Mouse (Mus musculus) liver, embryonic 12.5 days (tissue): Measurements from ENCODE around the gene Tiam1. TPM values are rescaled to one million over a fixed set of nuclear protein-coding genes. Genes with fewer than 3 reads are reported as not detected.

Experiments
- ATAC-seq: fragments of 200-750 bp; cut with Nextera tagmentation; 2 replicates; pipeline ENCODE4 v1.8.0; 2017; ENCODE audit warnings: moderate number of reproducible peaks, mild to moderate bottlenecking, moderate library complexity
- H3K27ac ChIP-seq: fragments of 300-500 bp; sonication (generic); 2 replicates; pipeline ENCODE4 v1.5.1; 2016; ENCODE audit warnings: mild to moderate bottlenecking
- H3K27me3 ChIP-seq: fragments of 300-500 bp; sonication (generic); replicated peaks from 2 replicates; pipeline ENCODE4 v1.6.1; 2016; ENCODE audit warnings: mild to moderate bottlenecking, moderate library complexity
- H3K36me3 ChIP-seq: fragments of 300-500 bp; sonication (generic); 2 replicates; pipeline ENCODE4 v1.6.1; 2016; ENCODE audit warnings: mild to moderate bottlenecking, moderate library complexity
- H3K4me1 ChIP-seq: fragments of 300-500 bp; sonication (generic); 2 replicates; pipeline ENCODE4 v1.6.1; 2016
- H3K4me2 ChIP-seq: fragments of 300-500 bp; sonication (generic); 2 replicates; pipeline ENCODE4 v1.6.1; 2016; ENCODE audit warnings: mild to moderate bottlenecking, moderate library complexity
- H3K4me3 ChIP-seq: fragments of 300-500 bp; sonication (generic); 2 replicates; pipeline ENCODE4 v1.5.1; 2016; ENCODE audit warnings: mild to moderate bottlenecking, moderate library complexity
- H3K9ac ChIP-seq: fragments of 300-500 bp; sonication (generic); 2 replicates; pipeline ENCODE4 v1.6.1; 2016; ENCODE audit warnings: mild to moderate bottlenecking, moderate library complexity
- H3K9me3 ChIP-seq: fragments of 300-500 bp; sonication (generic); replicated peaks from 2 replicates; pipeline ENCODE4 v1.6.1; 2016; ENCODE audit warnings: mild to moderate bottlenecking, moderate library complexity
- WGBS: fragments of 180-500 bp; shearing (Covaris S2); methylation state at CpG from one replicate; pipeline ENCODE4 v1.1.7; 2016; ENCODE audit not compliant: insufficient replicate concordance; 5-methylcytosine and 5-hydroxymethylcytosine counted together
- polyA plus RNA-seq: library from polyadenylated mRNA; unstranded; fragments of >200 nt; fragmentation: Nextera tagmentation; extraction: Ambion mirVana; gene quantifications from 2 replicates; pipeline ENCODE4 v1.2.1, GENCODE M21; 2016

The Tiam1 gene
- polyA plus RNA-seq, 1 experiment from 2014 or later: 9.7 TPM

GRCm38 (mm10) chr16:89912686-89913375 lies 230.7 kb downstream of the Tiam1 start:
- Histone ChIP-seq H3K36me3 (no peaks in the 10 kb centered on the region), H3K27me3 (no peaks in the 10 kb centered on the region), H3K27ac (no peak overlapping the region), H3K4me1 (no peaks in the 10 kb centered on the region), H3K9me3 (no peaks in the 10 kb centered on the region), H3K9ac (no peak overlapping the region), H3K4me2 (no peak overlapping the region), H3K4me3 (no peak overlapping the region)
- WGBS: 64% methylated on average over 8 of the region's 8 CpGs
- no peak for ATAC-seq

- Histone ChIP-seq H3K36me3 (no peaks in the 10 kb centered on the region), H3K4me2 (no peak overlapping the region), H3K27me3 (no peaks in the 10 kb centered on the region), H3K4me3 (no peak overlapping the region), H3K27ac (no peak overlapping the region), H3K9me3 (no peaks in the 10 kb centered on the region), H3K4me1 (no peaks in the 10 kb centered on the region), H3K9ac (no peak overlapping the region)
- ATAC-seq: no peak
- WGBS: 71% methylated on average over 26 of the region's 26 CpGs
These were observed 234.0 kb downstream of the Tiam1 start for GRCm38 (mm10) chr16:89909393-89910068.

- no peak for ATAC-seq
- Histone ChIP-seq H3K27me3 (no peaks in the 10 kb centered on the region), H3K9ac (no peak overlapping the region), H3K4me2 (no peak overlapping the region), H3K4me3 (no peak overlapping the region), H3K36me3 (no peaks in the 10 kb centered on the region), H3K27ac (no peak overlapping the region), H3K4me1 (no peaks in the 10 kb centered on the region), H3K9me3 (no peaks in the 10 kb centered on the region)
- WGBS: 75% methylated on average over 9 of the region's 9 CpGs
These were observed 235.9 kb downstream of the Tiam1 start for GRCm38 (mm10) chr16:89907651-89908050.

- ATAC-seq: no peak
- no peak overlapping the region for H3K9ac ChIP-seq
- WGBS: 78% methylated on average over 7 of the region's 7 CpGs
- no peak overlapping the region for H3K4me3 ChIP-seq
- H3K9me3 ChIP-seq: no peaks in the 10 kb centered on the region
- no peaks in the 10 kb centered on the region for H3K36me3 ChIP-seq
- H3K4me2 ChIP-seq: no peak overlapping the region
- H3K27ac ChIP-seq: no peak overlapping the region
- no peaks in the 10 kb centered on the region for H3K27me3 ChIP-seq
- no peaks in the 10 kb centered on the region for H3K4me1 ChIP-seq
These were observed 236.7 kb downstream of the Tiam1 start for GRCm38 (mm10) chr16:89906909-89907308.

GRCm38 (mm10) chr16:89905730-89906305 lies 237.8 kb downstream of the Tiam1 start:
- H3K4me2 ChIP-seq: no peak overlapping the region
- no peaks in the 10 kb centered on the region for H3K4me1 ChIP-seq
- H3K9me3 ChIP-seq: no peaks in the 10 kb centered on the region
- no peaks in the 10 kb centered on the region for H3K36me3 ChIP-seq
- no peaks in the 10 kb centered on the region for H3K27me3 ChIP-seq
- no peak overlapping the region for H3K4me3 ChIP-seq
- no peak overlapping the region for H3K9ac ChIP-seq
- WGBS: 80% methylated on average over 1 of the region's 1 CpGs
- ATAC-seq: no peak
- H3K27ac ChIP-seq: no peak overlapping the region

- WGBS: 63% methylated on average over 12 of the region's 12 CpGs
- no peak overlapping the region for H3K4me2 ChIP-seq
These were observed 239.4 kb downstream of the Tiam1 start for GRCm38 (mm10) chr16:89904121-89904520.

GRCm38 (mm10) chr16:89902578-89903304 lies 240.8 kb downstream of the Tiam1 start:
- Histone ChIP-seq H3K9ac (no peak overlapping the region), H3K36me3 (no peaks in the 10 kb centered on the region), H3K4me2 (no peak overlapping the region), H3K9me3 (no peaks in the 10 kb centered on the region), H3K27ac (no peak overlapping the region), H3K27me3 (no peaks in the 10 kb centered on the region), H3K4me3 (no peak overlapping the region), H3K4me1 (no peaks in the 10 kb centered on the region)
- no peak for ATAC-seq
- 82% methylated on average over 12 of the region's 12 CpGs for WGBS

More at GRCm38 (mm10) chr16:89904121-89904520, 239.4 kb downstream of the Tiam1 start:
- H3K9me3 ChIP-seq: no peaks in the 10 kb centered on the region
- ATAC-seq: no peak
- no peaks in the 10 kb centered on the region for H3K36me3 ChIP-seq
- no peaks in the 10 kb centered on the region for H3K27me3 ChIP-seq
- no peaks in the 10 kb centered on the region for H3K4me1 ChIP-seq
- H3K27ac ChIP-seq: no peak overlapping the region
- H3K4me3 ChIP-seq: no peak overlapping the region
- H3K9ac ChIP-seq: no peak overlapping the region

- Histone ChIP-seq H3K9me3 (no peaks in the 10 kb centered on the region), H3K4me2 (no peak overlapping the region), H3K27ac (no peak overlapping the region), H3K4me3 (no peak overlapping the region), H3K36me3 (no peaks in the 10 kb centered on the region), H3K27me3 (no peaks in the 10 kb centered on the region), H3K4me1 (no peaks in the 10 kb centered on the region), H3K9ac (no peak overlapping the region)
- no peak for ATAC-seq
- WGBS: 45% methylated on average over 8 of the region's 8 CpGs
These were observed 242.9 kb downstream of the Tiam1 start for GRCm38 (mm10) chr16:89900681-89901080.

- Histone ChIP-seq H3K4me2 (no peak overlapping the region), H3K4me3 (no peak overlapping the region), H3K27me3 (no peaks in the 10 kb centered on the region)
These were observed 244.4 kb downstream of the Tiam1 start for GRCm38 (mm10) chr16:89899192-89899591.

GRCm38 (mm10) chr16:89898299-89898625 lies 245.3 kb downstream of the Tiam1 start:
- no peak overlapping the region for H3K4me2 ChIP-seq
- ATAC-seq: no peak
- 83% methylated on average over 14 of the region's 14 CpGs for WGBS

More at GRCm38 (mm10) chr16:89899192-89899591, 244.4 kb downstream of the Tiam1 start:
- no peaks in the 10 kb centered on the region for H3K4me1 ChIP-seq
- H3K9me3 ChIP-seq: no peaks in the 10 kb centered on the region
- no peak overlapping the region for H3K27ac ChIP-seq
- 61% methylated on average over 9 of the region's 9 CpGs for WGBS
- no peak for ATAC-seq
- no peaks in the 10 kb centered on the region for H3K36me3 ChIP-seq
- H3K9ac ChIP-seq: no peak overlapping the region

GRCm38 (mm10) chr16:89897547-89898298 lies 245.8 kb downstream of the Tiam1 start:
- no peaks in the 10 kb centered on the region for H3K27me3 ChIP-seq
- H3K4me1 ChIP-seq: no peaks in the 10 kb centered on the region
- ATAC-seq: no peak
- WGBS: 84% methylated on average over 33 of the region's 33 CpGs
- H3K9me3 ChIP-seq: no peaks in the 10 kb centered on the region
- H3K27ac ChIP-seq: no peak overlapping the region
- no peak overlapping the region for H3K4me3 ChIP-seq
- no peaks in the 10 kb centered on the region for H3K36me3 ChIP-seq
- no peak overlapping the region for H3K9ac ChIP-seq
- no peak overlapping the region for H3K4me2 ChIP-seq

More at GRCm38 (mm10) chr16:89898299-89898625, 245.3 kb downstream of the Tiam1 start:
- Histone ChIP-seq H3K9ac (no peak overlapping the region), H3K36me3 (no peaks in the 10 kb centered on the region), H3K27ac (no peak overlapping the region), H3K4me1 (no peaks in the 10 kb centered on the region), H3K27me3 (no peaks in the 10 kb centered on the region), H3K9me3 (no peaks in the 10 kb centered on the region), H3K4me3 (no peak overlapping the region)
